Mouse (Mus musculus) MN1 (cell line): ENCODE results near the gene Cep72.
"Not testable (repeated sequence)": the region's sequence is repeated elsewhere in the genome, so short reads cannot be mapped to it uniquely, and the experiment has no call there.

Experiments used
- DNase-seq: peaks from one replicate; pipeline ENCODE4 v3.0.0-alpha.2; 2016; ENCODE audit warnings: low spot score

Gene Cep72

GRCm38 (mm10) chr13:74030691-74031090 is 31.4 kb downstream of the Cep72 start:
- no peak for DNase-seq

- DNase-seq, result no peak
These were observed 33.1 kb downstream of the Cep72 start for GRCm38 (mm10) chr13:74029013-74029412.

- DNase-seq, result no peak
These were observed 34.0 kb downstream of the Cep72 start for GRCm38 (mm10) chr13:74028116-74028515.

GRCm38 (mm10) chr13:74026215-74026614 is 35.9 kb downstream of the Cep72 start:
- peak; percentile 34 for DNase-seq

- DNase-seq, result peak; percentile 58
These were observed 36.7 kb downstream of the Cep72 start for GRCm38 (mm10) chr13:74025151-74026081.

- not testable (repeated sequence) for DNase-seq
These were observed 43.1 kb downstream of the Cep72 start for GRCm38 (mm10) chr13:74019006-74019405.

GRCm38 (mm10) chr13:74017426-74017825 is 44.7 kb downstream of the Cep72 start:
- DNase-seq, result no peak

- peak; percentile 13 for DNase-seq
These were observed 46.2 kb downstream of the Cep72 start for GRCm38 (mm10) chr13:74015908-74016307.

- peak; percentile 11 for DNase-seq
These were observed 51.4 kb downstream of the Cep72 start for GRCm38 (mm10) chr13:74010678-74011077.

- DNase-seq, result peak; percentile 52
These were observed 52.1 kb downstream of the Cep72 start for GRCm38 (mm10) chr13:74009791-74010614.

- peak; percentile 79 for DNase-seq
These were observed 53.0 kb downstream of the Cep72 start, which contains the start of gene Tppp for GRCm38 (mm10) chr13:74008948-74009718. Tppp (plus strand) TSS chr13:74009407.

GRCm38 (mm10) chr13:74008216-74008615 is 53.9 kb downstream of the Cep72 start:
- not testable (repeated sequence) for DNase-seq

GRCm38 (mm10) chr13:74006881-74007280 is 55.2 kb downstream of the Cep72 start:
- not testable (repeated sequence) for DNase-seq

GRCm38 (mm10) chr13:74001492-74001891 is 60.6 kb downstream of the Cep72 start:
- no peak for DNase-seq

GRCm38 (mm10) chr13:74000961-74001360 is 61.1 kb downstream of the Cep72 start:
- no peak for DNase-seq

GRCm38 (mm10) chr13:74000519-74000918 is 61.6 kb downstream of the Cep72 start:
- DNase-seq, result no peak

GRCm38 (mm10) chr13:73996456-73996855 is 65.6 kb downstream of the Cep72 start:
- no peak for DNase-seq

GRCm38 (mm10) chr13:73991267-73991666 is 70.8 kb downstream of the Cep72 start:
- DNase-seq, result no peak

GRCm38 (mm10) chr13:73990761-73991160 is 71.3 kb downstream of the Cep72 start:
- DNase-seq, result no peak

- DNase-seq, result no peak
These were observed 71.8 kb downstream of the Cep72 start for GRCm38 (mm10) chr13:73990325-73990724.
